ENCODE assay signal across 8 mouse cellular contexts in the genomic region with DNA sequence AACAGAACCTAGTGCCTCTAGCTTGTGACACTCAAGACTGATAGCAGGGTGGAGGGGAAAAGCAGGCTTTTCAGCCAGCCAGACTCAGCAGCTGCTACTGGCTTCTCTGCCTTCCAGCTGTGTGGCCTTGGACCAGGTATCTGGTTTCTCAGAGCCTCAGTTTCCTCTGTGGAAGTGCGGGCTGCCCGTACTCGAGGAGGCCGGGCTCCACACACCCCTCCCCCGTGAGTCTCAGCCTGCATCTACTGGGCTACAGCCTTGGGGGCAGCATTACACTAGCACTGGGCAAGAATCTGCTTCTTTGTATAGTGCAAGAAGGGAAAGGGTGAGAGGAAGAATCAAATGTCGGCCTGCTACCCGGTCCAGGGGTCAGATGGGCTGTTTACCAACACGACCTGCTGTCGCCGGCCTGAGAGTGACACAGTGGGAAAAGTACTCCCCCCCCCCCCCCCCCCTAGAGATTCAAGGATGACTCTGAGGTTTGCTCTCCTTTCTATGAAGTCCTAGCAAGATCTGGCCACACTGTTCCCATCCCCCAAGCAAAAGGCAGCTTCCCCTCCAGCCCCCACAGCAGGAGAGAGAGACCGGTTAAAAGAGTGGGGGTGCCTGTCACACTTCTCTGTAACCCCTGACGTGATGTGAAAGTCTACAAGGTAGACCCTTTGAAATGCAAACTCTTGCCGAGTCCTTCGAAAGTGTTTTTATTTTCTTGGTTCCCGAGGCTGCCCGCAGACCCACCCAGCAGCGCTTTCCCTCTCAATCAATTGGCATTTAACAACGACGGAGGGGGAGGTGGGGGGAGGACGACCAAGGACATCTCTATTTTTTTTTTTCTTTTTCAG. TPM values are rescaled to one million over a fixed set of nuclear protein-coding genes. Genes with fewer than 3 reads are reported as not detected.
DNase-seq lines count a peak whose midpoint lies in the region; ATAC-seq and TF ChIP-seq lines count a peak whose summit lies in the region.

No protein-coding gene starts in this region.

- TF ChIP-seq EP300 in liver, postnatal 0 days (IDR thresholded peaks at IDR 0.05; ENCODE audit: low read depth), result no peak

- ATAC-seq in embryonic facial prominence, embryonic 13.5 days (ENCODE audit: insufficient number of reproducible peaks, insufficient read depth, low FRiP score, low TSS enrichment, low read depth), result 0 out of 2 replicates have a peak, but pooled peaks have one; percentile 23
- ATAC-seq in hindbrain, embryonic 16.5 days, result peak; percentile 51
- ATAC-seq in liver, postnatal 0 days, result no peak

- H3K9me3 ChIP-seq in heart, embryonic 10.5 days, result no peaks in the 10 kb centered on the region
- H3K9me3 ChIP-seq in embryonic facial prominence, embryonic 13.5 days, result no peaks in the 10 kb centered on the region
- no peaks in the 10 kb centered on the region for H3K9me3 ChIP-seq in hindbrain, embryonic 16.5 days (ENCODE audit: control insufficient read depth, low read length)
- H3K9me3 ChIP-seq in liver, postnatal 0 days (ENCODE audit: low read length), result no peaks in the 10 kb centered on the region

- H3K9ac ChIP-seq in embryonic facial prominence, embryonic 13.5 days, result peak overlapping the region; percentile 36; the same call in 1 of the 2 replicates
- peak overlapping the region; percentile 15; the same call in 1 of the 2 replicates for H3K9ac ChIP-seq in hindbrain, embryonic 16.5 days (ENCODE audit: low read depth, low read length)
- H3K9ac ChIP-seq in liver, postnatal 0 days (replicated peaks), result peak overlapping the region; percentile 45; the same call in 1 of the 2 replicates

- intact Hi-C loops in heart, postnatal 14 days (cut with DNase I), result loop anchor here (5.0 kb wide), 1 partner anchor 42 kb away; no protein-coding TSS in a partner anchor

- peaks cover 95% of the 10 kb centered on the region for H3K4me1 ChIP-seq in heart, embryonic 10.5 days
- H3K4me1 ChIP-seq in embryonic facial prominence, embryonic 13.5 days, result peaks cover 71% of the 10 kb centered on the region
- peaks cover 67% of the 10 kb centered on the region for H3K4me1 ChIP-seq in hindbrain, embryonic 16.5 days (ENCODE audit: control insufficient read depth, insufficient read depth, low read depth, low read length)
- H3K4me1 ChIP-seq in liver, postnatal 0 days (ENCODE audit: insufficient read depth), result peaks cover 53% of the 10 kb centered on the region

- H3K27me3 ChIP-seq in heart, embryonic 10.5 days (ENCODE audit: insufficient read depth, poor library complexity, severe bottlenecking), result no peaks in the 10 kb centered on the region
- no peaks in the 10 kb centered on the region for H3K27me3 ChIP-seq in embryonic facial prominence, embryonic 13.5 days
- no peaks in the 10 kb centered on the region for H3K27me3 ChIP-seq in hindbrain, embryonic 16.5 days (replicated peaks; ENCODE audit: control insufficient read depth, insufficient read depth, low read length)
- no peaks in the 10 kb centered on the region for H3K27me3 ChIP-seq in liver, postnatal 0 days (ENCODE audit: insufficient read depth, low read length)

- DNase-seq in heart, embryonic 10.5 days (ENCODE audit: low spot score), result peak; percentile 76
- no peak for DNase-seq in heart, postnatal 14 days
- peak; percentile 45 for DNase-seq in MN1 (ENCODE audit: low spot score)
- DNase-seq in liver, postnatal 0 days, result no peak
- DNase-seq in testis, postnatal 10 days (ENCODE audit: low spot score), result peak; percentile 57
- DNase-seq in layer of hippocampus, adult 8-10 months (ENCODE audit: low spot score in 2 of 2), result no peak

- H3K4me2 ChIP-seq in embryonic facial prominence, embryonic 13.5 days, result peak overlapping the region; percentile 82
- peak overlapping the region; percentile 25 for H3K4me2 ChIP-seq in hindbrain, embryonic 16.5 days (ENCODE audit: low read length)
- peak overlapping the region; percentile 48 for H3K4me2 ChIP-seq in liver, postnatal 0 days (ENCODE audit: low read depth, low read length)

- peak; percentile 19 for TF ChIP-seq CTCF in liver, postnatal 0 days (IDR thresholded peaks at IDR 0.05; ENCODE audit: low read depth)

- H3K36me3 ChIP-seq in heart, embryonic 10.5 days, result no peaks in the 10 kb centered on the region
- H3K36me3 ChIP-seq in embryonic facial prominence, embryonic 13.5 days, result no peaks in the 10 kb centered on the region
- H3K36me3 ChIP-seq in hindbrain, embryonic 16.5 days (ENCODE audit: control insufficient read depth, insufficient read depth, low read length), result no peaks in the 10 kb centered on the region
- H3K36me3 ChIP-seq in liver, postnatal 0 days (replicated peaks; ENCODE audit: insufficient read depth, low read length), result peaks cover 6% of the 10 kb centered on the region; the same call in 1 of the 2 replicates

- H3K4me3 ChIP-seq in heart, embryonic 10.5 days, result peak overlapping the region; percentile 33
- peak overlapping the region; percentile 7; the same call in 1 of the 2 replicates for H3K4me3 ChIP-seq in embryonic facial prominence, embryonic 13.5 days
- H3K4me3 ChIP-seq in hindbrain, embryonic 16.5 days (ENCODE audit: low read length), result no peak overlapping the region
- H3K4me3 ChIP-seq in liver, postnatal 0 days (ENCODE audit: low read depth, low read length), result no peak overlapping the region; the same call in 1 of the 2 replicates

- WGBS in heart, embryonic 10.5 days, result 5% methylated on average over 20 of the region's 20 CpGs
- WGBS in embryonic facial prominence, embryonic 13.5 days, result 4% methylated on average over 20 of the region's 20 CpGs
- WGBS in hindbrain, embryonic 16.5 days, result 6% methylated on average over 20 of the region's 20 CpGs
- 15% methylated on average over 20 of the region's 20 CpGs for WGBS in liver, postnatal 0 days (ENCODE audit: insufficient replicate concordance)

- peak overlapping the region; percentile 84 for H3K27ac ChIP-seq in heart, embryonic 10.5 days
- peak overlapping the region; percentile 92 for H3K27ac ChIP-seq in embryonic facial prominence, embryonic 13.5 days
- peak overlapping the region; percentile 68 for H3K27ac ChIP-seq in hindbrain, embryonic 16.5 days (ENCODE audit: low read depth, low read length)
- H3K27ac ChIP-seq in liver, postnatal 0 days (ENCODE audit: low read depth), result peak overlapping the region; percentile 77

RNA-seq across cellular contexts. Expression of gene Fam53b, which starts 4.6 kb away (rescaled TPM):
- polyA plus RNA-seq in heart, embryonic 10.5 days (2016; fragmentation: Nextera tagmentation; extraction: Ambion mirVana), result 17.7 and 18.4 TPM in 2 replicates
- 10 to 100 TPM; 29.2 to 34.1 TPM for total RNA-seq in heart, postnatal 14 days (2021)
- 23.0 and 25.7 TPM in 2 replicates for polyA plus RNA-seq in embryonic facial prominence, embryonic 13.5 days (2015; fragmentation: Nextera tagmentation; extraction: Ambion mirVana)
- 14.7 and 16.3 TPM in 2 replicates for polyA plus RNA-seq in hindbrain, embryonic 16.5 days (2015; fragmentation: Nextera tagmentation; extraction: Ambion mirVana)
- 15.2 and 17.2 TPM in 2 replicates for polyA plus RNA-seq in liver, postnatal 0 days (2015; fragmentation: Nextera tagmentation; extraction: Ambion mirVana)
- total RNA-seq in layer of hippocampus, adult 8-10 months (2022), result 10 to 100 TPM; 48.8 to 61.1 (median 54.6) TPM

RNA-seq across cellular contexts. Expression of gene Eef1akmt2, which starts 43.4 kb away (rescaled TPM):
- polyA plus RNA-seq in heart, embryonic 10.5 days (2016; fragmentation: Nextera tagmentation; extraction: Ambion mirVana), result 44.1 and 54.1 TPM in 2 replicates
- 10 to 100 TPM in 1 of 2 experiments, 1 to 10 TPM in 1; 9.5 to 10.9 TPM for total RNA-seq in heart, postnatal 14 days (2021)
- 80.0 and 80.1 TPM in 2 replicates for polyA plus RNA-seq in embryonic facial prominence, embryonic 13.5 days (2015; fragmentation: Nextera tagmentation; extraction: Ambion mirVana)
- polyA plus RNA-seq in hindbrain, embryonic 16.5 days (2015; fragmentation: Nextera tagmentation; extraction: Ambion mirVana), result 79.0 and 87.6 TPM in 2 replicates
- polyA plus RNA-seq in liver, postnatal 0 days (2015; fragmentation: Nextera tagmentation; extraction: Ambion mirVana), result 14.1 and 15.0 TPM in 2 replicates
- 10 to 100 TPM; 29.3 to 36.5 (median 35.4) TPM for total RNA-seq in layer of hippocampus, adult 8-10 months (2022)

RNA-seq across cellular contexts. Expression of gene Abraxas2, which starts 50.0 kb away (rescaled TPM):
- 26.9 and 28.0 TPM in 2 replicates for polyA plus RNA-seq in heart, embryonic 10.5 days (2016; fragmentation: Nextera tagmentation; extraction: Ambion mirVana)
- 10 to 100 TPM; 19.2 to 20.8 TPM for total RNA-seq in heart, postnatal 14 days (2021)
- 46.0 and 48.8 TPM in 2 replicates for polyA plus RNA-seq in embryonic facial prominence, embryonic 13.5 days (2015; fragmentation: Nextera tagmentation; extraction: Ambion mirVana)
- polyA plus RNA-seq in hindbrain, embryonic 16.5 days (2015; fragmentation: Nextera tagmentation; extraction: Ambion mirVana), result 34.0 and 35.7 TPM in 2 replicates
- polyA plus RNA-seq in liver, postnatal 0 days (2015; fragmentation: Nextera tagmentation; extraction: Ambion mirVana), result 13.0 and 15.5 TPM in 2 replicates
- total RNA-seq in layer of hippocampus, adult 8-10 months (2022), result 10 to 100 TPM; 27.3 to 32.3 (median 29.8) TPM

Comparison
In these comparisons a context has a peak if more than half of its experiments do, and no peak if none do; other contexts are left out.
1. DNase-seq: peak in heart, embryonic 10.5 days (single experiment), MN1 (single experiment) and testis, postnatal 10 days (single experiment); none in heart, postnatal 14 days (0 of 2), liver, postnatal 0 days (single experiment) and layer of hippocampus, adult 8-10 months (0 of 2).
2. H3K4me3 ChIP-seq: peak in heart, embryonic 10.5 days (single experiment) and embryonic facial prominence, embryonic 13.5 days (single experiment); none in hindbrain, embryonic 16.5 days (single experiment) and liver, postnatal 0 days (single experiment).
3. H3K4me2 ChIP-seq: peak in every context shown above with its lines; median percentile 82 in embryonic facial prominence, embryonic 13.5 days; 48 in liver, postnatal 0 days; 25 in hindbrain, embryonic 16.5 days.
4. Peak in every context shown above with its lines, with median percentiles within 50 percentile points of each other: H3K27ac ChIP-seq and H3K9ac ChIP-seq.